Mouse (Mus musculus): ENCODE data around the gene Zfp644.

GRCm38 (mm10) chr5:106676784-106677183, 20.3 kb downstream of the Zfp644 start:
- no peak for TF ChIP-seq POLR2A (IDR thresholded peaks at IDR 0.05; ENCODE audit: extremely low read depth, insufficient read depth, low read length)
- TF ChIP-seq CTCF (IDR thresholded peaks at IDR 0.05; ENCODE audit: low read depth, low read length) = no peak

Measured in liver, adult 2 months (tissue).